Mouse (Mus musculus) left cerebral cortex, postnatal 36 days (tissue): Measurements from ENCODE around the gene Fam131b. TPM values are rescaled to one million over a fixed set of nuclear protein-coding genes. Genes with fewer than 3 reads are reported as not detected.

Experiments
- DNase-seq, 2 experiments: peaks; one replicate each; pipeline ENCODE4 v3.0.0; 2021 to 2022; ENCODE audit warnings: low spot score in 2 of 2, mixed read lengths in 1 of 2
- intact Hi-C: fragments of 180-260 bp; cut with DNase I; formaldehyde crosslinking; loops from one replicate; pipeline ENCODE4 v1.15.1; 2025
- total RNA-seq, 2 experiments: library from RNA; stranded (reverse); gene quantifications; 2 replicates each; pipeline ENCODE4 v1.2.3; 2021

The Fam131b gene
- total RNA-seq, 2 experiments from 2014 or later, result 112 to 133 TPM

DNA sequence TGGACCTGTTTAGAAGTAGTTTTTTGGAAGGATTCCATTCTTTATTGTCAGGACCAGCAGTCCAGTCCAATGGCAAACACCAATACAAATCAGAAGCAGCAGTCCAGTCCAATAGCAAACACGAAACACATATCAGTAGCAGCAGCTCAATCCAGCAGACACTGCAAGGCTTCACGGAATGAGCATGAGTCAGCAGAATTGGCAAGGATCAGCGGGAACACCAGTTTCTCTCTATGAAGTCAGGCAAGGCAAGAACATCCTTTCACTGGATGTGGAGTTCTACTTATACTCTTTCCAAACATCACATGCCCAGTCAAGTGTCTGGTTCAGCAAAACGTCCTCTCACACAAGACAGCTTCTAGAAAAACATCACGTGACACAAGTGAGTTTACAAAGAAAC lies 15.5 kb upstream of the Fam131b start:
- intact Hi-C loops, result no loop called here

GRCm38 (mm10) chr6:42339189-42339588 lies 14.7 kb upstream of the Fam131b start:
- DNase-seq, result no peak
- intact Hi-C loops, result no loop called here

More for the DNA sequence above, 15.5 kb upstream of the Fam131b start:
- peak in 1 of 2 experiments; percentile 13 for DNase-seq

GRCm38 (mm10) chr6:42330946-42331345 lies 6.5 kb upstream of the Fam131b start:
- no peak for DNase-seq
- intact Hi-C loops, result no loop called here

GRCm38 (mm10) chr6:42330216-42330615 lies 5.8 kb upstream of the Fam131b start:
- intact Hi-C loops, result no loop called here
- DNase-seq, result no peak

- intact Hi-C loops, result loop anchor here (5.0 kb wide), 1 partner anchor 106 kb away; no protein-coding TSS in a partner anchor
- no peak for DNase-seq
Measured at GRCm38 (mm10) chr6:42328757-42329156, 4.3 kb upstream of the Fam131b start.

- intact Hi-C loops, result loop anchor here (5.0 kb wide), 1 partner anchor 104 kb away; no protein-coding TSS in a partner anchor
Measured at GRCm38 (mm10) chr6:42326509-42326908, 2.1 kb upstream of the Fam131b start.

DNA sequence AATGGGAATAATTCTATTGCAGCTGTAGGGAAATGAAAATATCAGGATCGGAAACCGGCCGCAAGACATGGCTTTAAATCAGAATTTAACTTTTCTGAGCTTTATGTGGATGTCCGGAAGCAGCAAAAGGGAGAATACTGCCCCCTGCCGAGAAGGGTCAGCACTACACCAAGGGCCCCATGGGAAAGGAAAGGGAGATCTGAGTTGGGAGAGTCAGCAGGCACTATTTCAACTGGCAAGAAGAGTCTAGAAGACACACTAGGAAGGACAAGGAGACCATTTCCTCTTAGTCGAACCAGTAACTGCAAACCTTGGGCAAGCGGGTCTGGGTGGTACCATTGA lies 796 bp upstream of the Fam131b start:
- intact Hi-C loops, result loop anchor here (2.0 to 5.0 kb wide), 2 partner anchors 24 to 103 kb away; partner anchors contain the start of gene Zyx
- peak; percentile 83 to 88 for DNase-seq

More at GRCm38 (mm10) chr6:42326509-42326908, 2.1 kb upstream of the Fam131b start:
- DNase-seq, result no peak

DNA sequence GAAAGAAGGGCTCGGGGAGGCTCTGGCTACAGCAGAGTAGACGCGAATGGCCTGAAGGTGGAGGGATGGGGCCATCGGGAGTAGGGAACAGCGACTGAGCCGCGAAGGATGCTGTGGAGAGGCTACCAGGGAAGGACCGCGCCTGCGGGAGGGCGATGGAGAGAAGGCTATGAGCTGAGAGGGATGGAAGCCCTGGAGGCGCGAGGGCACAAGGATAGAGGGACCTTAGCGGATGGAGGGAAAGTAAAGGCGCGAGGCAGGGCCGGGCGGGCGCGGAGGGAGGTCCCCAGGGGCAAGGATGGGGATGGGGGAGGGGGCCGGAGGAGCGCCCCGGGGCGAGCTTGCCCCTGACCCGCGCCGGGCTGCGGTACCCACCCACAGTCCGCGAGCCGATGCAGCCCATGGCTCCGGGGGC lies 369 bp downstream of the Fam131b start:
- DNase-seq, result peak in 1 of 2 experiments; percentile 51
- intact Hi-C loops, result loop anchor here (2.0 to 5.0 kb wide), 2 partner anchors 25 to 263 kb away; partner anchors contain the start of gene Zyx

DNA sequence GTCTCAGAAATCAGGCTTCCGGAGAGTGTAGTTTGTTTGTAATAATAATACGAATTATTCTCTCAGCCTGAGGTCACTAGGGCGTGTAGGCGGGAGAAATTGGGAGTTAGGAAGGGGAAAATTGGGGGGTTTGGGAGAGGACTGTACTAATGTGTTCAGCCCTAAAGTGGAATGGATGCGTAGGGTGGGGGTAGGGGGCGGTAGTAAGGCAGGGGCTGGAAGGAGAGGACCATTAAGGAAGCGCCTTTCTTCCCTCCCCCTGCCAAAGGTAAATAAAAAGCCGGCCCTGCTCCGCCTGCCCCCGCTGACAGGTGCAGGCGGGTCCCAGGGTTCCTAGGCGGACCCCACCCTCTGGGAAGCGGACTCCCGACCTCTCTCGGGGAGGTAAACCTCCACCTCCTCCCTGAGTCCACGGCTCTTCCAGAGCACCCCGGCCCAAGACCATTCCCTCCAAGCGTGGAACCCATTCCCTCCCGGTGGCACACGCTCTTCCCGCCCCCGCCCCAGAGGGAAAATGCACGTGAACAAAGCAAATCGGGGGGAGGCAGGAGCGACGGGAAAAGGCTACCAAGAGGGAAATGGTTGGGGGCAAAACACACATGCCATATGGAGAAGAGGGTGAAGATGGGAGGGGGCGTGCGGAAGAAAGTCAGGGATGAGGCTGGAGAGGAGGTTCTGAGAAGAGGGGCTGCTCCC lies 924 bp downstream of the Fam131b start:
- DNase-seq, result peak in 1 of 2 experiments; percentile 55
- intact Hi-C loops, result loop anchor here (2.0 to 5.0 kb wide), 3 partner anchors 25 to 264 kb away; partner anchors contain the start of genes Casp2 and Zyx

DNA sequence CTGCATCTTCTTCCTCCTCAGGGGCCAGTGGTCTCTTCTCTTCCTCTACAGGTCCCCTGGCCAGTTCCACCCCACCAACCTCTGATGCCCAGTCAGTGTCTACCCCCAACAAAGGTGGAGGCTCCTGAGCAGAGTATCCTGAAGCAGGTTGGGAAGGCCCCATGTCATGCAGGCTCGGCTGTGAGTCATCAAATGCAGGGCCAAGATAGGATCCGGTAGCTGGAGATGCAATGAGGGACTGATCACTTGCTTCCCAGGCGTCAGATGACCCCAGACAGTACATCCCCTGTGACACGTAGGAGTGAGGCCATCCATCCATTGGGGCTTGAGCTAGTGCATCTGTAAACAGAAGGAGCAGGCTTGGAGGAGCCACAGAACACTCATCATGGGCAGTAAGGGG lies 6.2 kb downstream of the Fam131b start:
- DNase-seq, result no peak
- intact Hi-C loops, result no loop called here

- no peak for DNase-seq
- intact Hi-C loops, result no loop called here
Measured at GRCm38 (mm10) chr6:42310427-42311053, 13.9 kb downstream of the Fam131b start.

- no peak for DNase-seq
- intact Hi-C loops, result no loop called here
Measured at GRCm38 (mm10) chr6:42309816-42310378, 14.5 kb downstream of the Fam131b start.

DNA sequence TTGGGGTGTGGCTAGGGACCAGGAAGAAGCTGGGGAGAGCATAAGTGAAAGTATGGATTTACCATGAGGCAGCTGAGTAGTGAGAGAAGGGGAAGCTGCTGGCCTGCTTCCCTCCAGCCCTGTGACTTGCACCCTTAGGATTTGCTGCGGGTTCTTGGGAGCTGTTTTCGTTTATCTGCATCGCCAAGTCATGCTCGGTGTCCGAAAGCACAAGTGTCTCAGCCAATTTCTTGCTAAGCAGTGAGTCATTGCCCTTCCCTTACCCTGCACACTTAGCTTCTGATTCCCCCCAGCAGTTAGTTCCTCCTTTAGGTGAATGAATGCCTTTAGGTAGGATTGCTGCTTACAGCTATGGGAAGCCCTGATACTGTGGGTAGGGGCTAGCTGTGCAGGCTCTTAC lies 25.1 kb downstream of the Fam131b start:
- DNase-seq, result no peak
- intact Hi-C loops, result no loop called here

DNA sequence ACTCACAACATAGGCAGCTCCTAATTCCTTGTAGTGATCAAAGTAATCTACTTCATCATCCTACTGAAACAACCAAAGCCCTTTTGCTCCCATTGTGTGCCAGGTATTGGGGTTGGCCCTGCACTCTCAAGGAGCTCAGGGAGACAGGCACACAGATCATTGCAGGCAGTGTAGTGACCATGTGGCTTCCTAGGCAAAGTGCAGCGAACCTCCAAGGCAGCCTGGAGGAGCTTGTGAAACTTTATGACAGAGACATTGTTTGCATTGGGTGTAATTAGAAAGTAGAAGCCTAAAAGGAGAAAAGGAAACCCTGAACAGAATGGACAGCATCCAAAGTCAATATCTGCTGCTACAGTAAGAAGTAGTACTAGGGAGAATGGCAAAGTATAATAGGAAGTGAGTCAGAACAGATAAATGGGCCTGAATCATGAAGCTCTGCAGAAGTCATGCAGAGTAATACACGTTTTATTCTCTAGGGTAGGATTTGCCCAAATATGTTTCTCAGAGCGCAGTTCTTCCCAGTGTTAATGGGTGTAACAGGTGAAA lies 28.8 kb downstream of the Fam131b start:
- no peak for DNase-seq
- intact Hi-C loops, result no loop called here

- intact Hi-C loops, result no loop called here
- DNase-seq, result no peak
Measured at GRCm38 (mm10) chr6:42293327-42293726, 31.1 kb downstream of the Fam131b start.

- intact Hi-C loops, result no loop called here
- no peak for DNase-seq
Measured at GRCm38 (mm10) chr6:42287562-42287961, 36.9 kb downstream of the Fam131b start.

DNA sequence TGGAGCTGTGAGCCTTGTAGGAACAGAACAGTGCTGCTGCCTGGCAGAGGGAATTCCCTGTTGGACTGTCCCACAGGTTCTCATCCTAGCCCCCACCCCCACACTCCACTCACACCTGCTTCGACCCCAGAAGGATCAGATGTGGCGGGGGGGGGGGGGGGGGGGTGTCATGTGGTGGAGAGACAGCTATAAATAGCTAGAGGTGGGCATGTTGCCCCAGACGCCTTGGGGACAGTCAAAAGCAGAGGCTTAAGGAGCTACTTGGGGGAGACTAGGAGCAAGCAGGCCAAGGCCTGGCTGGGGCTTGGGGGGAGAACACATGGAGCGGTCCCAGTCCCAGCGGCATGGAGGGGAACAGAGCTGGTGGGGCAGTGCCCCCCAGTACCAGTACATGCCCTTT lies 38.0 kb downstream of the Fam131b start, which contains the start of gene Clcn1:
Gene Clcn1, plus strand, starts transcription at position 238 of the 400 bp plus-strand sequence.
- no peak for DNase-seq
- intact Hi-C loops, result no loop called here

DNA sequence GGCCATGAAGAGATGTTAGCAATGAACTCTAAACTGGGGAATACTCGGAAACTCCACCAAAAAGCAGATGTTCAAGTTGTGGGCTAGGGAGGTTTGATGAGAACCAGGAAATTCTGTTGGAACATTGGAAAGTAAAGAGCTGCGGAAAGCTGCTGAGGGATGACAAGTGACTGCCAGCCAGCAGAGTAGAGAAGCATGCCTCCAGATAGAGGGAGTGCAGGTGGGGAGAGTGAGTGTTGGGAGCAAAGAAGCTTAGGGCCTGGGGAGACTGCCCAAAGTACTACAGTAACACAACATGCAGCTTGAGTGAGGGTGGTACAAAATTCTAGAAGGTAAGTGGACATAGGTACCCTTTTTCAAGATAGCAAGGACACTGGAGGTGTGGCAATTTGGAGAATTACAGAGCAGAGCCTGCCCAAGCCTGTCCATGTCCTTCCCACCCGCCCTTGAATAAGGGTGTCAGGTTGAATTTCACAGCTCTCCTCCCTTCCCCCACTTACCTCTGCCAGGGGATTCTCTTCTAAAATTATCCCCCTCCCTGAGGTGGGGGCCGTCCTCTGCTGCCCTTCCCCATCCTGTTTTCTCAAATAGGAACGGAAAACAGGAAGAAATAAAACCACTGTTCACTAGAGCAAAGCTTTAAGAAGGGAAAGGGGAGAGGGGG lies 41.4 kb downstream of the Fam131b start:
- intact Hi-C loops, result no loop called here
- no peak for DNase-seq

DNA sequence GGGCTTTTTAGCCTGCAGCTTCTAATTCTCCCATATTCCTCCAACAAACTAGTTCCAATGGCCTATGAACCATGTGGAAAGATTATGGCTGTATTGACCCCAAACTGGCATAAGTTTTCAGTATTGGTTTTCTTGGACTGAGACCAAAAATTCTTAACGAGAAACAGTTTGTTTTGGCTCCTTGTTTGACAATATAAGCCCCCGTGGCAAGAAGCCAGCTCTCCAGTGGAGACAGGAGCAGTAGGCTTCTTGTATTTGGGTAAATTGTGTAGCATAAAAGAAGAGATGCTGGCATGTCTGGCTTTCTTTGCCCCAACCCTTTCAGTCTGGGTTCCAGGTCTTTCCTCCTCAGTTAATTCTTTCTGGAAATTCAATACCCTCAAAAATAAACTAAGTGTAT lies 48.3 kb downstream of the Fam131b start:
- DNase-seq, result no peak
- intact Hi-C loops, result loop anchor here (5.0 kb wide), 1 partner anchor 669 kb away; the partner anchor contains the start of gene Ephb6

GRCm38 (mm10) chr6:42270817-42271216 lies 53.6 kb downstream of the Fam131b start:
- intact Hi-C loops, result no loop called here
- no peak for DNase-seq
